8 mouse cellular contexts compared by ENCODE assay signal in the genomic region with DNA sequence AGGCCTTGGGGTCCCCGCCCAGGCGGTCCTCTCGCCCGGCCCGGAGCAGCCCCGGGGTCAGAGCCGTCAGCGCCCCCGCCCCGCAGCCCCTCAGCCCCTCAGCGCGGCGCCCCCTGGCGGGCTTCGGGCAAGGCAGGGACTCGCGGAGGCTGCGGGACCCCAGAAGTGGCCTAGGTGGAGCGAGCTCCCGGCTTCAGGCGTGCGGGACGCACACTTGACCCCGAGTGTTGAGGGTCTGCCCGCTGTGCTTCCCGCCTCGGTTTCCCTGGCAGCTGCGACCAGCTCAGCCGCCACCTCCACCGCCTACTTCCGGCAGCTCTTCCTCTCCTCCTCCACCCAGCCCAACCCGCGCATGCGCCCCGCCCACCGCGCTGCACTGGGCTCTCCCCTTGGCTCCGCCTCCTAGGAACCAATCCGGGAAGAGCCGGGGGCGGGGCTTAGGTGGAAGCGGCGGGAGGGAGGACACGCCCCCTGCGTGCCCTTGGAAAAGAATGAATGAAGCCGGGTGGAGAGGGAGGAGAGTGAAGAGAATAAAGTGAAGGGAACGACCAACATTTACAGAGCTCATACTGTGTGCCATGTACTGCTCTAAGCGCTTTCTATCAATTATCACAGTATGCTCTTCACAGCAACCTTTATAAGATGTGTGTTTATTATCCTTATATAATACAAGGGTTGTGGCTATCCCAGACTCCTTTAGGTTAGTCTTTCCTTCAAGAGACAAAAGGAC. TPM values are rescaled to one million over a fixed set of nuclear protein-coding genes. Genes with fewer than 3 reads are reported as not detected.
DNase-seq lines count a peak whose midpoint lies in the region; ATAC-seq and TF ChIP-seq lines count a peak whose summit lies in the region.

A gene (minus strand): TSS at position 320 of the 730 bp plus-strand sequence.

- DNase-seq in CH12.LX (ENCODE audit: extremely low read depth): peak; percentile 94
- peak; percentile 99 for DNase-seq in c-Kit-positive CD71-positive TER-119-negative erythroid progenitor cells, embryonic 14.5 days (ENCODE audit: low read depth)
- DNase-seq in heart, postnatal 0 days (ENCODE audit: low spot score): peak; percentile 98
- DNase-seq in kidney, postnatal 4 days: peak; percentile 99 to 100

- no peak for TF ChIP-seq EP300 in CH12.LX (IDR thresholded peaks at IDR 0.05; ENCODE audit: low read length)
- TF ChIP-seq EP300 in heart, postnatal 0 days (IDR thresholded peaks at IDR 0.05; ENCODE audit: low read depth): no peak

- H3K4me3 ChIP-seq in CH12.LX (replicated peaks in 1 of 3; ENCODE audit: low read depth in 2 of 3, low read length in 2 of 3, poor library complexity in 1 of 3): peak within 1 kb of the TSS; percentile 91 to 98 (median 97)
- peak within 1 kb of the TSS; percentile 96 for H3K4me3 ChIP-seq in forebrain, embryonic 12.5 days (replicated peaks)
- H3K4me3 ChIP-seq in heart, postnatal 0 days (ENCODE audit: low read depth, low read length): peak within 1 kb of the TSS; percentile 96
- peak within 1 kb of the TSS; percentile 99 for H3K4me3 ChIP-seq in liver, embryonic 16.5 days (ENCODE audit: low read depth, low read length)
- peak within 1 kb of the TSS; percentile 98 for H3K4me3 ChIP-seq in neural tube, embryonic 13.5 days
- peak within 1 kb of the TSS; percentile 99 for H3K4me3 ChIP-seq in testis, adult 2 months (ENCODE audit: control insufficient read depth, low read depth, low read length)

- dilution Hi-C loops in CH12.LX (cut with MboI; ENCODE audit: extremely low pct_ligation_motif_present, extremely low pct_unique_long_range_greater_than_20kb, low sequenced_read_pairs): no loop called here

- H3K27ac ChIP-seq in CH12.LX (ENCODE audit: insufficient read depth, low read depth): peak within 1 kb of the TSS; percentile 70
- peak within 1 kb of the TSS; percentile 84 for H3K27ac ChIP-seq in forebrain, embryonic 12.5 days
- H3K27ac ChIP-seq in heart, postnatal 0 days (ENCODE audit: low read depth): peak within 1 kb of the TSS; percentile 74
- peak within 1 kb of the TSS; percentile 92 for H3K27ac ChIP-seq in liver, embryonic 16.5 days (ENCODE audit: low read length)
- peak within 1 kb of the TSS; percentile 86 for H3K27ac ChIP-seq in neural tube, embryonic 13.5 days (replicated peaks)
- H3K27ac ChIP-seq in testis, adult 2 months (ENCODE audit: control insufficient read depth, insufficient read depth, low read depth, low read length): peak within 1 kb of the TSS; percentile 77

- peaks cover 0 to 24% of the 10 kb centered on the region in 2 experiments; a peak in 2 of 4 replicates for H3K4me1 ChIP-seq in CH12.LX (ENCODE audit: control insufficient read depth in 1 of 2, insufficient read depth in 2 of 2)
- peaks cover 19% of the 10 kb centered on the region for H3K4me1 ChIP-seq in forebrain, embryonic 12.5 days
- peaks cover 21% of the 10 kb centered on the region for H3K4me1 ChIP-seq in heart, postnatal 0 days (ENCODE audit: control insufficient read depth, insufficient read depth)
- H3K4me1 ChIP-seq in liver, embryonic 16.5 days (ENCODE audit: control insufficient read depth, low read depth, low read length): peaks cover 43% of the 10 kb centered on the region
- H3K4me1 ChIP-seq in neural tube, embryonic 13.5 days (replicated peaks): peaks cover 34% of the 10 kb centered on the region
- H3K4me1 ChIP-seq in testis, adult 2 months (ENCODE audit: control insufficient read depth, insufficient read depth, low read length): peaks cover 6% of the 10 kb centered on the region

- peak within 1 kb of the TSS; percentile 90 for H3K9ac ChIP-seq in CH12.LX (ENCODE audit: insufficient read depth, low read depth)
- H3K9ac ChIP-seq in forebrain, embryonic 12.5 days: peak within 1 kb of the TSS; percentile 84
- H3K9ac ChIP-seq in heart, postnatal 0 days (replicated peaks; ENCODE audit: low read depth, low read length): peak within 1 kb of the TSS; percentile 87
- peak within 1 kb of the TSS; percentile 97 for H3K9ac ChIP-seq in liver, embryonic 16.5 days (ENCODE audit: low read depth, low read length)
- peak within 1 kb of the TSS; percentile 95 for H3K9ac ChIP-seq in neural tube, embryonic 13.5 days

- peak; percentile 99 for ATAC-seq in forebrain, embryonic 12.5 days (ENCODE audit: low FRiP score)
- peak; percentile 99 for ATAC-seq in heart, postnatal 0 days (ENCODE audit: insufficient read depth, low read depth)
- peak; percentile 93 for ATAC-seq in liver, embryonic 16.5 days (ENCODE audit: low read depth)
- ATAC-seq in neural tube, embryonic 13.5 days (ENCODE audit: low read depth): peak; percentile 97

- TF ChIP-seq RAD21 in CH12.LX (IDR thresholded peaks at IDR 0.05; ENCODE audit: low read depth, low read length): no peak

- H3K79me2 ChIP-seq in CH12.LX (replicated peaks; ENCODE audit: control insufficient read depth, extremely low read depth, insufficient read depth, poor library complexity, severe bottlenecking): peaks cover 42% of the 10 kb centered on the region

- in situ Hi-C loops in CH12.LX (cut with MboI; ENCODE audit: low pct_ligation_motif_present, low pct_unique_long_range_greater_than_20kb, low sequenced_read_pairs): no loop called here

- peak; percentile 86 for TF ChIP-seq POLR2A in CH12.LX (IDR thresholded peaks at IDR 0.05; ENCODE audit: low read depth, low read length)
- peak; percentile 90 for TF ChIP-seq POLR2A in testis, adult 2 months (IDR thresholded peaks at IDR 0.05; ENCODE audit: control insufficient read depth, low read depth, low read length)

- H3K36me3 ChIP-seq in CH12.LX (replicated peaks in 1 of 2; ENCODE audit: control insufficient read depth in 1 of 2, insufficient read depth in 1 of 2, low read length in 1 of 2): peaks cover 0 to 12% of the 10 kb centered on the region in 2 experiments
- H3K36me3 ChIP-seq in forebrain, embryonic 12.5 days (replicated peaks): no peaks in the 10 kb centered on the region
- H3K36me3 ChIP-seq in heart, postnatal 0 days (replicated peaks; ENCODE audit: control insufficient read depth, insufficient read depth, low read length): no peaks in the 10 kb centered on the region
- H3K36me3 ChIP-seq in liver, embryonic 16.5 days (ENCODE audit: control insufficient read depth, insufficient read depth): no peaks in the 10 kb centered on the region
- H3K36me3 ChIP-seq in neural tube, embryonic 13.5 days: no peaks in the 10 kb centered on the region
- no peaks in the 10 kb centered on the region for H3K36me3 ChIP-seq in testis, adult 2 months (ENCODE audit: control insufficient read depth, insufficient read depth, low read length)

- peak in 1 of 2 experiments; percentile 63; a peak in 2 of 4 replicates for TF ChIP-seq CTCF in CH12.LX (conservative IDR thresholded peaks at IDR 0.05 in 1 of 2, IDR thresholded peaks at IDR 0.05 in 1 of 2; ENCODE audit: low read depth in 2 of 2, low read length in 2 of 2)
- TF ChIP-seq CTCF in heart, postnatal 0 days (IDR thresholded peaks at IDR 0.05; ENCODE audit: low read depth): peak; percentile 52
- TF ChIP-seq CTCF in testis, adult 2 months (IDR thresholded peaks at IDR 0.05; ENCODE audit: control insufficient read depth, insufficient read depth, insufficient replicate concordance, low read depth, low read length): peak; percentile 55; the same call in 1 of the 2 replicates

- WGBS in forebrain, embryonic 12.5 days: under 1% methylated on average over 48 of the region's 48 CpGs
- under 1% methylated on average over 37 of the region's 48 CpGs for WGBS in heart, postnatal 0 days
- under 1% methylated on average over 46 of the region's 48 CpGs for WGBS in liver, embryonic 16.5 days (ENCODE audit: insufficient replicate concordance)
- WGBS in neural tube, embryonic 13.5 days: 1% methylated on average over 45 of the region's 48 CpGs

- H3K4me2 ChIP-seq in CH12.LX (ENCODE audit: insufficient read depth, low read depth, poor library complexity, severe bottlenecking): peak within 1 kb of the TSS; percentile 42
- peak within 1 kb of the TSS; percentile 78 for H3K4me2 ChIP-seq in forebrain, embryonic 12.5 days
- H3K4me2 ChIP-seq in heart, postnatal 0 days (ENCODE audit: low read depth, low read length): peak within 1 kb of the TSS; percentile 97
- H3K4me2 ChIP-seq in liver, embryonic 16.5 days (ENCODE audit: low read depth, low read length): peak within 1 kb of the TSS; percentile 82
- H3K4me2 ChIP-seq in neural tube, embryonic 13.5 days: peak within 1 kb of the TSS; percentile 89

- H3K27me3 ChIP-seq in CH12.LX (replicated peaks): no peaks in the 10 kb centered on the region
- H3K27me3 ChIP-seq in forebrain, embryonic 12.5 days: no peaks in the 10 kb centered on the region
- H3K27me3 ChIP-seq in heart, postnatal 0 days (ENCODE audit: control insufficient read depth, insufficient read depth, low read length): no peaks in the 10 kb centered on the region
- H3K27me3 ChIP-seq in liver, embryonic 16.5 days (ENCODE audit: control insufficient read depth, insufficient read depth, low read depth, low read length): no peaks in the 10 kb centered on the region
- no peaks in the 10 kb centered on the region for H3K27me3 ChIP-seq in neural tube, embryonic 13.5 days
- no peaks in the 10 kb centered on the region for H3K27me3 ChIP-seq in testis, adult 2 months (ENCODE audit: control insufficient read depth, insufficient read depth, low read length)

- no peaks in the 10 kb centered on the region for H3K9me3 ChIP-seq in CH12.LX (replicated peaks; ENCODE audit: low read length)
- H3K9me3 ChIP-seq in forebrain, embryonic 12.5 days: no peaks in the 10 kb centered on the region
- no peaks in the 10 kb centered on the region for H3K9me3 ChIP-seq in heart, postnatal 0 days (replicated peaks; ENCODE audit: control insufficient read depth, low read length)
- no peaks in the 10 kb centered on the region for H3K9me3 ChIP-seq in liver, embryonic 16.5 days (replicated peaks; ENCODE audit: control insufficient read depth, low read length)
- no peaks in the 10 kb centered on the region for H3K9me3 ChIP-seq in neural tube, embryonic 13.5 days

TF ChIP-seq in CH12.LX, 34 proteins besides CTCF, POLR2A, EP300 and RAD21 (continues in another document):
- TF ChIP-seq GABPA (IDR thresholded peaks at IDR 0.05; ENCODE audit: insufficient replicate concordance, low read depth, low read length) (no peak), UBTF (IDR thresholded peaks at IDR 0.05; ENCODE audit: low read depth, low read length) (0 out of 2 replicates have a peak, but pooled peaks have one; percentile 26), RCOR1 (conservative IDR thresholded peaks at IDR 0.05; ENCODE audit: low read depth, low read length) (no peak), NRF1 (IDR thresholded peaks at IDR 0.05; ENCODE audit: low read depth, low read length) (peak; percentile 99)

RNA-seq across cellular contexts. Expression of the gene that starts here (rescaled TPM):
- total RNA-seq in CH12.LX (2012; rRNA removed): 27.4 and 29.1 TPM in 2 replicates
- total RNA-seq in CH12.LX (2014; rRNA removed): 20.0 and 20.1 TPM in 2 replicates
- 110 and 111 TPM in 2 replicates for polyA plus RNA-seq in CH12.LX (2012; ENCODE audit: insufficient read length, low read depth)
- polyA plus RNA-seq in forebrain, embryonic 12.5 days (2016; fragmentation: Nextera tagmentation; extraction: Ambion mirVana): 28.2 and 29.1 TPM in 2 replicates
- 18.9 and 20.9 TPM in 2 replicates for total RNA-seq in heart, postnatal 0 days (2014; rRNA removed; ENCODE audit: low replicate concordance)
- 6.9 and 7.5 TPM in 2 replicates for polyA plus RNA-seq in heart, postnatal 0 days (2015; fragmentation: Nextera tagmentation; extraction: Ambion mirVana)
- 13.2 and 14.0 TPM in 2 replicates for polyA plus RNA-seq in liver, embryonic 16.5 days (2015; fragmentation: Nextera tagmentation; extraction: Ambion mirVana)
- 42.0 and 42.4 TPM in 2 replicates for polyA plus RNA-seq in neural tube, embryonic 13.5 days (2015; fragmentation: Nextera tagmentation; extraction: Ambion mirVana)
- 14.1 and 17.2 TPM in 2 replicates for polyA plus RNA-seq in testis, adult 2 months (2012; rRNA removed)

Comparison
In these comparisons a context has a peak if more than half of its experiments do, and no peak if none do; other contexts are left out.
1. Peak in every context shown above with its lines: DNase-seq, ATAC-seq, H3K4me3 ChIP-seq and H3K27ac ChIP-seq.
2. H3K4me2 ChIP-seq: peak in every context shown above with its lines; median percentile 97 in heart, postnatal 0 days; 89 in neural tube, embryonic 13.5 days; 82 in liver, embryonic 16.5 days; 78 in forebrain, embryonic 12.5 days; 42 in CH12.LX.